Mouse (Mus musculus) stomach, embryonic 16.5 days (tissue): ENCODE measurements at regions not wholly inside any gene's neighbourhood (a gene's known extent, or its start where the extent isn't known, plus 50 kb on each side); places are given as distances from the start of the nearest gene placed in this dataset.
A peak's percentile ranks its signal among the peaks of the same experiment; 100 is the strongest.

Experiments
- ATAC-seq: fragments of 200-750 bp; cut with Nextera tagmentation; 2 replicates; pipeline ENCODE4 v1.8.0; 2017; ENCODE audit warnings: moderate number of reproducible peaks, moderate TSS enrichment; ENCODE audit not compliant: insufficient read depth, low FRiP score
- H3K27ac ChIP-seq: fragments of 300-500 bp; sonication (generic); 2 replicates; pipeline ENCODE4 v1.5.1; 2014; ENCODE audit warnings: low read length
- H3K27me3 ChIP-seq: fragments of 300-500 bp; sonication (generic); 2 replicates; pipeline ENCODE4 v1.6.1; 2014; ENCODE audit warnings: low read length, control low read depth, mixed read lengths; ENCODE audit not compliant: control insufficient read depth, insufficient read depth
- H3K36me3 ChIP-seq: fragments of 300-500 bp; sonication (generic); 2 replicates; pipeline ENCODE4 v1.6.1; 2014; ENCODE audit warnings: low read length; ENCODE audit not compliant: control insufficient read depth, insufficient read depth
- H3K4me1 ChIP-seq: fragments of 300-500 bp; sonication (generic); 2 replicates; pipeline ENCODE4 v1.6.1; 2014; ENCODE audit warnings: low read length, control low read depth, mixed read lengths; ENCODE audit not compliant: control insufficient read depth, insufficient read depth
- H3K4me2 ChIP-seq: fragments of 300-500 bp; sonication (generic); 2 replicates; pipeline ENCODE4 v1.6.1; 2014; ENCODE audit warnings: low read depth, low read length, mixed read lengths
- H3K4me3 ChIP-seq: fragments of 300-500 bp; sonication (generic); replicated peaks from 2 replicates; pipeline ENCODE4 v1.5.1; 2014; ENCODE audit warnings: mild to moderate bottlenecking, low read length
- H3K9ac ChIP-seq: fragments of 300-500 bp; sonication (generic); 2 replicates; pipeline ENCODE4 v1.6.1; 2014; ENCODE audit warnings: low read length
- H3K9me3 ChIP-seq: fragments of 300-500 bp; sonication (generic); replicated peaks from 2 replicates; pipeline ENCODE4 v1.6.1; 2016; ENCODE audit warnings: low read length, control low read depth; ENCODE audit not compliant: control insufficient read depth
- WGBS: fragments of 180-500 bp; shearing (Covaris S2); extraction: QIAGEN DNeasy Blood & Tissue Kit; methylation state at CpG from one replicate; pipeline ENCODE4 v1.1.7; 2014; 5-methylcytosine and 5-hydroxymethylcytosine counted together

DNA sequence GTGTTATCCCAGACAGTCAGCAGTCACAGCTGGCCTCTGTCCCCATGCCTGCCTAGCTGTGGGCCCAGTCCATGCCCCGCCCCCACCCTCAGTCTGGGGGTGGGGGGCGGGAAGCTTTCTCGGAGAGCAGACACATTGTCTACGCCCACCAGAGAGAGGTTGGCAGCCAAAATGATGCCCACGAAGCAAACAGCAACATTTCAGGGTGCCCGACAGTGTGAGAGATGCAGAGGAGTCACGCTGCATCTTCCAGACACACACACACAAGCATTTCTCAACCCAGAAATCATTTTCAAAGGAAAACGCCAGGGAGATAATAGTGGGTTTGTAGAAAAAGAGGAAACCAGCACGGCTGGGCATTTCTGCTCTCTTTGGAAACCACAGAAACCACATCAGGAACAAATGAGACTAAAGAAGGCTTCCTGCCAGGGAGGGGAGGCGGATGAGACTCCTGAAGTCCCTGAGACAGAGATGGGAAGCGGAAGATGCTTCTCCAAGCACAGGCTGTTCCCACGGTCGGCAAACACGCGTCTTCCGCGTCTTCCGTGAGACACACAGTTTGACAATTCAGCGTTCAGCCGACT lies 152.1 kb upstream of the Agap1 start:
- peak overlapping the region; percentile 22; the same call in 1 of the 2 replicates for H3K4me2 ChIP-seq
- peaks cover 3% of the 10 kb centered on the region; the same call in 1 of the 2 replicates for H3K9me3 ChIP-seq
- no peaks in the 10 kb centered on the region for H3K4me1 ChIP-seq
- H3K27ac ChIP-seq: no peak overlapping the region
- H3K36me3 ChIP-seq: no peaks in the 10 kb centered on the region
- WGBS: 60% methylated on average over 20 of the region's 20 CpGs
- H3K27me3 ChIP-seq: no peaks in the 10 kb centered on the region
- ATAC-seq: no peak
- H3K9ac ChIP-seq: no peak overlapping the region
- no peak overlapping the region for H3K4me3 ChIP-seq

GRCm38 (mm10) chr1:89305171-89305570 lies 149.4 kb upstream of the Agap1 start:
- H3K27me3 ChIP-seq: no peaks in the 10 kb centered on the region
- no peak overlapping the region for H3K4me2 ChIP-seq
- WGBS: 55% methylated on average over 7 of the region's 7 CpGs
- H3K4me3 ChIP-seq: no peak overlapping the region
- no peaks in the 10 kb centered on the region for H3K4me1 ChIP-seq
- peak overlapping the region; percentile 43; the same call in 1 of the 2 replicates for H3K27ac ChIP-seq
- ATAC-seq: no peak
- H3K9me3 ChIP-seq: peaks cover 3% of the 10 kb centered on the region; the same call in 1 of the 2 replicates
- no peaks in the 10 kb centered on the region for H3K36me3 ChIP-seq
- H3K9ac ChIP-seq: no peak overlapping the region

- H3K9ac ChIP-seq: no peak overlapping the region
- 54% methylated on average over 13 of the region's 13 CpGs for WGBS
- H3K27ac ChIP-seq: no peak overlapping the region
- H3K4me2 ChIP-seq: peak overlapping the region; percentile 28
- no peaks in the 10 kb centered on the region for H3K4me1 ChIP-seq
- H3K4me3 ChIP-seq: no peak overlapping the region
- H3K9me3 ChIP-seq: peaks cover 3% of the 10 kb centered on the region; the same call in 1 of the 2 replicates
- no peaks in the 10 kb centered on the region for H3K36me3 ChIP-seq
- H3K27me3 ChIP-seq: no peaks in the 10 kb centered on the region
- ATAC-seq: no peak
Measured at GRCm38 (mm10) chr1:89308788-89309187, 145.8 kb upstream of the Agap1 start.

- ATAC-seq: no peak
- Histone ChIP-seq H3K4me2 (no peak overlapping the region), H3K27me3 (no peaks in the 10 kb centered on the region), H3K4me1 (no peaks in the 10 kb centered on the region), H3K27ac (no peak overlapping the region), H3K9me3 (no peaks in the 10 kb centered on the region), H3K9ac (no peak overlapping the region), H3K36me3 (no peaks in the 10 kb centered on the region), H3K4me3 (no peak overlapping the region)
- 78% methylated on average over 7 of the region's 7 CpGs for WGBS
Measured at GRCm38 (mm10) chr1:89313064-89313463, 141.5 kb upstream of the Agap1 start.

- ATAC-seq: no peak
Measured at GRCm38 (mm10) chr1:89317897-89318296, 136.7 kb upstream of the Agap1 start.

GRCm38 (mm10) chr1:89318663-89319062 lies 135.9 kb upstream of the Agap1 start:
- 66% methylated on average over 4 of the region's 4 CpGs for WGBS
- Histone ChIP-seq H3K4me1 (no peaks in the 10 kb centered on the region), H3K36me3 (no peaks in the 10 kb centered on the region), H3K9ac (no peak overlapping the region), H3K4me3 (no peak overlapping the region), H3K9me3 (no peaks in the 10 kb centered on the region), H3K27me3 (no peaks in the 10 kb centered on the region), H3K27ac (no peak overlapping the region), H3K4me2 (no peak overlapping the region)
- no peak for ATAC-seq

More at GRCm38 (mm10) chr1:89317897-89318296, 136.7 kb upstream of the Agap1 start:
- Histone ChIP-seq H3K27me3 (no peaks in the 10 kb centered on the region), H3K4me3 (no peak overlapping the region), H3K36me3 (no peaks in the 10 kb centered on the region), H3K9me3 (no peaks in the 10 kb centered on the region), H3K4me1 (no peaks in the 10 kb centered on the region), H3K27ac (no peak overlapping the region), H3K4me2 (no peak overlapping the region), H3K9ac (no peak overlapping the region)
- 86% methylated on average over 4 of the region's 4 CpGs for WGBS

DNA sequence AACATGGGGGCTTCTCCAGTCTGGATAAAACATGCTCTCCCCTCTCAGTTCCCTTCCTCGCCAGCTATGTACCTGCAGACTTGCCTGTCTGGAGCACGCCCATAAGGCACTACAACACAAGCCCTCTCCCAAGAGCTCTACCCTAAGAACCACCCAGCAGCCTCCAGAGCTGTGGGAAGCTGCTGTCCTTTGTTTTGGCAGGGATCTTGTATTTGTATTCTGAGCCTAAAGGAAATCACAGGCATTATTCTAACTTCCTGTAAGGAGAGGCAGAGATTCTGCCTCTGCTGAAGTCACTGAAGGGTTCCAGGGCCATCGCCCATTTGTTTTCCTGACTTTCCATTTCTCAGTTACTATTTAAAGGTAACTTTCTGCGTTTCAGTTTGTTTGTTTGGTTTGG lies 132.0 kb upstream of the Agap1 start:
- Histone ChIP-seq H3K9me3 (no peaks in the 10 kb centered on the region), H3K9ac (no peak overlapping the region), H3K27me3 (no peaks in the 10 kb centered on the region), H3K36me3 (no peaks in the 10 kb centered on the region), H3K27ac (no peak overlapping the region), H3K4me2 (no peak overlapping the region), H3K4me1 (no peaks in the 10 kb centered on the region), H3K4me3 (no peak overlapping the region)
- WGBS: 64% methylated on average over 4 of the region's 4 CpGs
- ATAC-seq: no peak

GRCm38 (mm10) chr1:89323091-89323490 lies 131.5 kb upstream of the Agap1 start:
- Histone ChIP-seq H3K9ac (no peak overlapping the region), H3K27ac (no peak overlapping the region), H3K4me1 (no peaks in the 10 kb centered on the region), H3K27me3 (no peaks in the 10 kb centered on the region), H3K9me3 (no peaks in the 10 kb centered on the region), H3K36me3 (no peaks in the 10 kb centered on the region), H3K4me3 (no peak overlapping the region), H3K4me2 (no peak overlapping the region)
- WGBS: 50% methylated on average over 2 of the region's 2 CpGs
- ATAC-seq: no peak

GRCm38 (mm10) chr1:89331352-89331751 lies 123.3 kb upstream of the Agap1 start:
- Histone ChIP-seq H3K9ac (no peak overlapping the region), H3K9me3 (no peaks in the 10 kb centered on the region), H3K4me3 (no peak overlapping the region), H3K36me3 (no peaks in the 10 kb centered on the region), H3K27me3 (no peaks in the 10 kb centered on the region), H3K4me1 (no peaks in the 10 kb centered on the region), H3K27ac (no peak overlapping the region), H3K4me2 (no peak overlapping the region)
- WGBS: 89% methylated on average over 4 of the region's 4 CpGs
- ATAC-seq: no peak
